Mouse (Mus musculus) thymus, adult 2 months (tissue): ENCODE data around the gene Tecta.

ENCODE experiments used
- CTCF ChIP-seq: fragments of 200-500 bp; IDR thresholded peaks from 2 replicates; pipeline ENCODE4 v1.5.1; 2012; ENCODE audit warnings: mild to moderate bottlenecking, control low read depth, low read length, moderate library complexity, borderline replicate concordance; ENCODE audit not compliant: control insufficient read depth, poor library complexity, insufficient read depth; ENCODE audit errors: extremely low read depth
- POLR2A ChIP-seq: fragments of 200-500 bp; IDR thresholded peaks from 2 replicates; pipeline ENCODE4 v1.6.1; 2012; ENCODE audit warnings: mild to moderate bottlenecking, low read length, control low read depth, moderate library complexity; ENCODE audit not compliant: control insufficient read depth, poor library complexity, insufficient read depth; ENCODE audit errors: extremely low read depth

DNA sequence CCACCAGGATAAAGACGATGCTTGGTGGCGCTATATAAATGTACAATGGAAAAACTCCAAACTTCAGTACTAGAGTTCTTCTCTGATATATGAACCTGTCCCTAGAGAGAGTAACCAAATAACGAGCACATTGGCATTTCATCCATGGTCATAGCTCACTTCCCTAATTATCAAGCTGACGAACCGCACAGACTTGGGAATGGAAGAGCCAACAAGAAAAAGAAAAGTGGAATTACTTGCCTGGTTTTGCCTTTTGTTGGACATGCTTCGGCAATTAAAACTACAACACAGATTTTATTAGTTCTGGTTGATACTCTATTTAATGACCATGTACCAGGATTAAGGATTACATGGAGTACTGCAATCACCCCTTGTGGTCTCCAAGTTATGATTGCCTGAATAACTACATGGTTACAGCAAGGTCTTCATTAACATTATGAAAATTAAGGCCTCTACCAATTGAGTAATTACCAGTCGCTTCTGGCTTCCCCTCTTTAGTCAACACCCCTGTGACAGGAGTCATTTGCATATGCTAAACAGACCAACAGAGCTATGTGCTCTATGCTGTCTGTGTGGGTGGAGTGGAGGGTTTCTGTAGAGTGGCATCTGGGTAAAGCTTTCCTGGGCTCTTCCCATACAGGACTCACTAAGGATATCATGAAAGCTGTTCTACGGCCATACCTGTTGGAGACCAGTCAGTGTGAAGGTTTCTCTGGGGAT is 16.9 kb downstream of the Tecta start:
- TF ChIP-seq CTCF (no peak), POLR2A (no peak)
